Mouse (Mus musculus): ENCODE results near the gene Vdac1. TPM values are rescaled to one million over a fixed set of nuclear protein-coding genes. Genes with fewer than 3 reads are reported as not detected.

Vdac1 gene
- total and polyA plus RNA-seq, 2 experiments from 2014 or later, result 478 to 627 TPM

DNA sequence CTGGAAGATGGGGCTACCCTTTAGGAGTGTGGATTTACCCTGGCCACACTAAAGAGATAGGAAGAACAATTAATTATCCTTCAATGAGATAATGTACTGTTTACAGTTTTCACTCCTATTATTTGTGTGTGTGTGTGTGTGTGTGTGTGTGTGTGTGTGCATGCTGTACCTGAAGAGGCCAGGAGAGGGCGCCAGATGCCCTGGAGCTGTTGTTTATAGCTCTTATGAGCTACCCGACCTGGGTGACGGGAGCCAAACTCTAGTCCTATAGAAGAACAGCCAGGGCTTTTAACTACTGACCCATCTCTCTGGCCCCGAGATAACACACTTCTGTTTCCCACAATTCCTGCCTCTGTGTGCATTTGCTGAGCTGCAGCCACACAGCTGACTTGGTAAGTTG, 25.4 kb upstream of the Vdac1 start:
- Histone ChIP-seq H3K4me1 (ENCODE audit: control insufficient read depth, insufficient read depth) (no peaks in the 10 kb centered on the region), H3K9ac (replicated peaks; ENCODE audit: low read depth, low read length) (no peak overlapping the region), H3K4me3 (ENCODE audit: low read depth, low read length) (no peak overlapping the region), H3K27ac (ENCODE audit: low read depth) (peak overlapping the region; percentile 49; the same call in 1 of the 2 replicates), H3K27me3 (ENCODE audit: control insufficient read depth, insufficient read depth, low read length) (no peaks in the 10 kb centered on the region), H3K36me3 (replicated peaks; ENCODE audit: control insufficient read depth, insufficient read depth, low read length) (no peaks in the 10 kb centered on the region), H3K9me3 (replicated peaks; ENCODE audit: control insufficient read depth, low read length) (no peaks in the 10 kb centered on the region), H3K4me2 (ENCODE audit: low read depth, low read length) (no peak overlapping the region)
- 80% methylated on average over 4 of the region's 4 CpGs for WGBS
- ATAC-seq (ENCODE audit: insufficient read depth, low read depth), result no peak
- TF ChIP-seq CTCF (IDR thresholded peaks at IDR 0.05; ENCODE audit: low read depth) (no peak), EP300 (IDR thresholded peaks at IDR 0.05; ENCODE audit: low read depth) (no peak)
- no peak for DNase-seq (ENCODE audit: low spot score)

DNA sequence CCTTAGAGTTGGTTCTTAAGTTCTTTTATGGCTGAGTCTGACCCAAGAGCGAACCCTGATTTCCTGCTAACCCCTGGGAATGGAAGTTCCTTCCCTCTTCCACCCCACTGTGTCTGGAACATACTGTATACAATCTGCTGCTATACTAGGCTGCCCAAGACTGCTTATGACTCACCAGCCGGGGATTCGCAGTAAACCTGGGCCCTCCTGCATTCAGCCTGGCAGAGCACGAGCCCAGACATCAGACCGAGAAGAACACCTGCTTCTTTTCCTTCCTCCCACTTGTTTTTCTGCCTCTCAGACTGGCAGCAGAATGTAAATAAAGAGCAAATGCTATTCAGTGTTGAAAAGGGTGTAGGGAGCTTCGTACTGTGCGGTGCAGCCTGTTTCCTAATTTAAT, 24.7 kb upstream of the Vdac1 start:
- ATAC-seq (ENCODE audit: insufficient read depth, low read depth) (no peak), DNase-seq (ENCODE audit: low spot score) (no peak)
- TF ChIP-seq EP300 (IDR thresholded peaks at IDR 0.05; ENCODE audit: low read depth), result no peak
- TF ChIP-seq CTCF (IDR thresholded peaks at IDR 0.05; ENCODE audit: low read depth), result no peak
- WGBS, result 64% methylated on average over 7 of the region's 7 CpGs
- Histone ChIP-seq H3K4me3 (ENCODE audit: low read depth, low read length) (no peak overlapping the region), H3K27me3 (ENCODE audit: control insufficient read depth, insufficient read depth, low read length) (no peaks in the 10 kb centered on the region), H3K36me3 (replicated peaks; ENCODE audit: control insufficient read depth, insufficient read depth, low read length) (no peaks in the 10 kb centered on the region), H3K4me2 (ENCODE audit: low read depth, low read length) (no peak overlapping the region), H3K4me1 (ENCODE audit: control insufficient read depth, insufficient read depth) (no peaks in the 10 kb centered on the region), H3K9ac (replicated peaks; ENCODE audit: low read depth, low read length) (no peak overlapping the region), H3K9me3 (replicated peaks; ENCODE audit: control insufficient read depth, low read length) (no peaks in the 10 kb centered on the region), H3K27ac (ENCODE audit: low read depth) (peak overlapping the region; percentile 49; the same call in 1 of the 2 replicates)

- TF ChIP-seq EP300 (IDR thresholded peaks at IDR 0.05; ENCODE audit: low read depth) (no peak), CTCF (IDR thresholded peaks at IDR 0.05; ENCODE audit: low read depth) (no peak)
- Histone ChIP-seq H3K36me3 (replicated peaks; ENCODE audit: control insufficient read depth, insufficient read depth, low read length) (no peaks in the 10 kb centered on the region), H3K27me3 (ENCODE audit: control insufficient read depth, insufficient read depth, low read length) (no peaks in the 10 kb centered on the region), H3K9ac (replicated peaks; ENCODE audit: low read depth, low read length) (no peak overlapping the region), H3K4me3 (ENCODE audit: low read depth, low read length) (no peak overlapping the region), H3K4me2 (ENCODE audit: low read depth, low read length) (no peak overlapping the region), H3K27ac (ENCODE audit: low read depth) (peak overlapping the region; percentile 33; the same call in 1 of the 2 replicates), H3K4me1 (ENCODE audit: control insufficient read depth, insufficient read depth) (no peaks in the 10 kb centered on the region), H3K9me3 (replicated peaks; ENCODE audit: control insufficient read depth, low read length) (no peaks in the 10 kb centered on the region)
- ATAC-seq (ENCODE audit: insufficient read depth, low read depth) (peak; percentile 40; the same call in 1 of the 2 replicates), DNase-seq (ENCODE audit: low spot score) (no peak)
- WGBS, result 66% methylated on average over 10 of the region's 10 CpGs
These were observed 22.9 kb upstream of the Vdac1 start for GRCm38 (mm10) chr11:52337651-52338295.

GRCm38 (mm10) chr11:52338351-52338750, 22.3 kb upstream of the Vdac1 start:
- H3K4me2 ChIP-seq (ENCODE audit: low read depth, low read length), result no peak overlapping the region
- H3K36me3 ChIP-seq (replicated peaks; ENCODE audit: control insufficient read depth, insufficient read depth, low read length), result no peaks in the 10 kb centered on the region
- H3K9ac ChIP-seq (replicated peaks; ENCODE audit: low read depth, low read length), result no peak overlapping the region
- no peak overlapping the region for H3K4me3 ChIP-seq (ENCODE audit: low read depth, low read length)
- DNase-seq (ENCODE audit: low spot score), result no peak
- H3K27ac ChIP-seq (ENCODE audit: low read depth), result peak overlapping the region; percentile 33; the same call in 1 of the 2 replicates
- no peak for ATAC-seq (ENCODE audit: insufficient read depth, low read depth)
- WGBS, result 53% methylated on average over 3 of the region's 3 CpGs
- H3K4me1 ChIP-seq (ENCODE audit: control insufficient read depth, insufficient read depth), result no peaks in the 10 kb centered on the region
- TF ChIP-seq CTCF (IDR thresholded peaks at IDR 0.05; ENCODE audit: low read depth) (no peak), EP300 (IDR thresholded peaks at IDR 0.05; ENCODE audit: low read depth) (no peak)
- no peaks in the 10 kb centered on the region for H3K9me3 ChIP-seq (replicated peaks; ENCODE audit: control insufficient read depth, low read length)
- H3K27me3 ChIP-seq (ENCODE audit: control insufficient read depth, insufficient read depth, low read length), result no peaks in the 10 kb centered on the region

GRCm38 (mm10) chr11:52339098-52339497, 21.6 kb upstream of the Vdac1 start:
- DNase-seq (ENCODE audit: low spot score) (no peak), ATAC-seq (ENCODE audit: insufficient read depth, low read depth) (no peak)
- 94% methylated on average over 4 of the region's 4 CpGs for WGBS
- Histone ChIP-seq H3K9ac (replicated peaks; ENCODE audit: low read depth, low read length) (no peak overlapping the region), H3K27me3 (ENCODE audit: control insufficient read depth, insufficient read depth, low read length) (no peaks in the 10 kb centered on the region), H3K9me3 (replicated peaks; ENCODE audit: control insufficient read depth, low read length) (no peaks in the 10 kb centered on the region), H3K27ac (ENCODE audit: low read depth) (no peak overlapping the region; the same call in 1 of the 2 replicates), H3K36me3 (replicated peaks; ENCODE audit: control insufficient read depth, insufficient read depth, low read length) (no peaks in the 10 kb centered on the region), H3K4me3 (ENCODE audit: low read depth, low read length) (no peak overlapping the region), H3K4me2 (ENCODE audit: low read depth, low read length) (no peak overlapping the region), H3K4me1 (ENCODE audit: control insufficient read depth, insufficient read depth) (no peaks in the 10 kb centered on the region)
- TF ChIP-seq EP300 (IDR thresholded peaks at IDR 0.05; ENCODE audit: low read depth) (no peak), CTCF (IDR thresholded peaks at IDR 0.05; ENCODE audit: low read depth) (no peak)

DNA sequence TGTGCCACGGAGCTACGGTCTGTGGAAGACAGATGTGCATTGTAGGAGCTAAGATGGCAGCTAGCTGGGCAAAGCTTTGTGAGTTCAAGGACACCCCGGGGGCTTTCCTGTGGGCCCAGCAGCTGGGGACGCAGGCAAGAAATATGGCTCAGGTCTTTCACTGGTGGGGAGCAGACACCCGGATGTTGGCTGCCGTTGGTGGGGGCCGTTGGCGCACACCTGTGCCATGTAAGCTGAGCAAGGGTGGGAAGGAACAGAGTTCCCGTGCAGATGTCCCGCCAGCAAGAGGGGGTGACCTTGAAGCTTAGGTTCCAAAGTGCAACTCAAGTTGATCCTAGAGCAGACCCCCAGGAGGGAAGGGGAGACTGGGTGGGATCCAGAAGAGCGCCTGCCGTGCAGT, 21.1 kb upstream of the Vdac1 start:
- Histone ChIP-seq H3K9me3 (replicated peaks; ENCODE audit: control insufficient read depth, low read length) (no peaks in the 10 kb centered on the region), H3K4me1 (ENCODE audit: control insufficient read depth, insufficient read depth) (no peaks in the 10 kb centered on the region), H3K4me2 (ENCODE audit: low read depth, low read length) (no peak overlapping the region), H3K27me3 (ENCODE audit: control insufficient read depth, insufficient read depth, low read length) (no peaks in the 10 kb centered on the region), H3K9ac (replicated peaks; ENCODE audit: low read depth, low read length) (no peak overlapping the region), H3K4me3 (ENCODE audit: low read depth, low read length) (no peak overlapping the region), H3K36me3 (replicated peaks; ENCODE audit: control insufficient read depth, insufficient read depth, low read length) (no peaks in the 10 kb centered on the region), H3K27ac (ENCODE audit: low read depth) (no peak overlapping the region; the same call in 1 of the 2 replicates)
- ATAC-seq (ENCODE audit: insufficient read depth, low read depth), result no peak
- DNase-seq (ENCODE audit: low spot score), result no peak
- no peak for TF ChIP-seq EP300 (IDR thresholded peaks at IDR 0.05; ENCODE audit: low read depth)
- 91% methylated on average over 12 of the region's 12 CpGs for WGBS
